Mouse (Mus musculus) brain, adult 10 weeks (tissue): Measurements from ENCODE around the gene Eaf2. TPM values are rescaled to one million over a fixed set of nuclear protein-coding genes. Genes with fewer than 3 reads are reported as not detected.

ENCODE experiments used
- polyA plus RNA-seq: library from polyadenylated mRNA; stranded (reverse); fragments of 350-450 nt; fragmentation: Illumina TruSeq; extraction: RNeasy Lipid Tissue Mini Kit (QIAGEN cat#74804); gene quantifications from one replicate; pipeline ENCODE4 v1.2.3, GENCODE M21; 2015; ENCODE audit warnings: low read depth, low replicate concordance

Eaf2 gene
- 1.4 TPM for polyA plus RNA-seq

GRCm38 (mm10) chr16:36874583-36875275 lies at the start of gene Eaf2, which contains the start of gene Golgb1:
Eaf2 (minus strand) TSS chr16:36875003.
Golgb1 (plus strand) TSS chr16:36875140.

GRCm38 (mm10) chr16:36828054-36828786 lies 46.6 kb downstream of the Eaf2 start, which contains the start of gene Iqcb1:
Iqcb1 (plus strand) TSS chr16:36828385.

GRCm38 (mm10) chr16:36784594-36785313 lies 90.0 kb downstream of the Eaf2 start, which contains the start of gene Slc15a2:
Slc15a2 (minus strand) TSS chr16:36784962.

Other genes with a start within 250 kb of the Eaf2 start
- 2.8 TPM for gene Cd86, start 208.9 kb downstream of the Eaf2 start, polyA plus RNA-seq
- 0.80 TPM for gene Ildr1, start 181.0 kb downstream of the Eaf2 start, polyA plus RNA-seq
- gene Slc15a2, start 90.0 kb downstream of the Eaf2 start, polyA plus RNA-seq = 33.7 TPM
- gene Iqcb1, start 46.6 kb downstream of the Eaf2 start, polyA plus RNA-seq = 62.9 TPM
- 25.8 TPM for gene Golgb1, start 137 bp upstream of the Eaf2 start, polyA plus RNA-seq
- 4.7 TPM for gene Hcls1, start 60.0 kb upstream of the Eaf2 start, polyA plus RNA-seq
- 0.59 TPM for gene Fbxo40, start 115.5 kb upstream of the Eaf2 start, polyA plus RNA-seq
- gene Polq, start 136.8 kb upstream of the Eaf2 start, polyA plus RNA-seq = 0.57 TPM